Mouse (Mus musculus) brain, embryonic 14.5 days (tissue): ENCODE measurements around the gene Ptp4a2.

Source experiments
- CTCF ChIP-seq: fragments of 200-500 bp; IDR thresholded peaks from 2 replicates; pipeline ENCODE4 v1.5.1; 2012; ENCODE audit warnings: inconsistent platforms, mild to moderate bottlenecking, moderate library complexity, borderline replicate concordance; ENCODE audit not compliant: insufficient read depth, insufficient read length; ENCODE audit errors: extremely low read depth
- POLR2A ChIP-seq: fragments of 200-500 bp; IDR thresholded peaks from 2 replicates; pipeline ENCODE4 v1.6.1; 2012; ENCODE audit warnings: mild to moderate bottlenecking, inconsistent platforms, borderline replicate concordance; ENCODE audit not compliant: poor library complexity, insufficient read depth, insufficient read length, severe bottlenecking; ENCODE audit errors: extremely low read depth

- TF ChIP-seq POLR2A (no peak), CTCF (no peak)
Observed at GRCm38 (mm10) chr4:129862357-129862756, 51.3 kb downstream of the Ptp4a2 start.
